Mouse (Mus musculus): ENCODE measurements around the gene Hoxc10. TPM values are rescaled to one million over a fixed set of nuclear protein-coding genes. Genes with fewer than 3 reads are reported as not detected.

Hoxc10 gene
- total RNA-seq, 1 experiment from 2014 or later, result 0.19 TPM

DNA sequence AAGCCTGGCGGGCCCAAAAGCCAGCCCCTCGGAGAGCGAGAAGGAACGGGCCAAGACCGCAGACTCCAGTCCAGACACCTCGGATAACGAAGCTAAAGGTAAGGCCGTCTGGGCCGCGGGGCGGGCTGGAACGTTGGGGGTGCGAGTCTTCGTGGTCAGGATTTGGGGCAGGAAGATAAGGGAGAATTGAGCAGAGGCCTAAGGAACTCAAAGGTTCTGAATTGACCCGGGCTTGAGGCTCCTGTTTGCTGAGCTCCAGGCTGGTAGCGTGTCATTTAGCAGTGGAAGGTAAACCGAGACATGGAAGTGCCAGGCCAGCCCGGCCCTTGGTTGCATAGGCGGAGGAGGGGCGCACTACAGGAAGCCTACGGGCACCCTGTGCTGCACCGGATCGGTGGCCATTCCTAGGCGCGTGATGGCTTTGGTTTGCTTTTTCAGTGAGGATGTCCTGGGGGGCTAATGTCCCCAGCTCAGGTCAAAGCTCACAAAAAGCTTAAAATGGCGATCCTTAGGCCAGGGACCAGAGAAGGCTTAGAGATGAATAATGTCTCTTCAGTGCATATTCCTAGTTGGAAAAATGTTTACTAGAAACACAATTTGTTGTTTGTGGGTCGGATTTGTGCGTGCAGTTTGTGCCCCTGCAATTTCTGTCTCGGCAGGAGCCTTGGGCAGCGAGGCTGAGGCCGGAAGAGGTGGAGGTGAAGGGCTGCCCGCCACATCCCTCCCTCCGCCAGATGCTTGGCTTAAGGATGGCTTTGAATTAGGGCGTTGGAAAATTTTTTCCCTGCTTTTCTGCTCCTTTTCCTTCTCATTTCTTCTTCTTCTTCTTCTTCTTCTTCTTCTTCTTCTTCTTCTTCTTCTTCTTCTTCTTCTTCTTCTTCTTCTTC, 1.2 kb downstream of the Hoxc10 start:
- no peak for DNase-seq

DNA sequence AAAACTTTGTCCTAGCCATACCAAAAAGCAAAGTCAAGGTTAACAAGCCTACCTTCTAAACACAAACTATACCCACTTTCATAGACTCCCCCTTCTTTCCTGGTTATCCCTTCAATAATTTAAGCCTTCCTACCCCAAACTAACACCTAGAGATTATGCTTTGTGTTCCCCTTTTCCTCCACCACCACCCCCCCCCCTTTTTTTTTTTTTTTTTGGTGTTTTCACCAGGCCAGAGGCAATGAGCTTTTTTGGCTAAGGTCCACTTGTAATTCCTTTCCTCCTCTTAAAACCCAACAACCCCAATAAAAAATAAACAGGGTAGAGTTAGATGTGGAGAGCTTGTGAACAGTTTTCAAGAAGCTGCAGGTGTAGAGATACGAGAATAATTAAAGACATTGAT, 2.7 kb downstream of the Hoxc10 start:
- no peak for DNase-seq

DNA sequence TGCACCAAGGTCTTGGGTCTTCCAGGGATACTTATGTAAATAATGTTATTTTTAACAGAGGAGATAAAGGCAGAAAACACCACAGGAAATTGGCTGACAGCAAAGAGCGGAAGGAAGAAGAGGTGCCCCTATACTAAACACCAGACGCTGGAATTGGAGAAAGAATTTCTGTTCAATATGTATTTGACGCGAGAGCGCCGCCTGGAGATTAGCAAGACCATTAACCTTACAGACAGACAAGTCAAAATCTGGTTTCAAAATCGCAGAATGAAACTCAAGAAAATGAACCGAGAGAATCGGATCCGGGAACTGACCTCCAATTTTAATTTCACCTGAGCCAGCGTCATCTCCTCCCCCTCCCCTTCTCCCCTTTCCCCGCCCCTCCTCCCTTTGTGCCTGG, 4.1 kb downstream of the Hoxc10 start:
- no peak for DNase-seq

DNA sequence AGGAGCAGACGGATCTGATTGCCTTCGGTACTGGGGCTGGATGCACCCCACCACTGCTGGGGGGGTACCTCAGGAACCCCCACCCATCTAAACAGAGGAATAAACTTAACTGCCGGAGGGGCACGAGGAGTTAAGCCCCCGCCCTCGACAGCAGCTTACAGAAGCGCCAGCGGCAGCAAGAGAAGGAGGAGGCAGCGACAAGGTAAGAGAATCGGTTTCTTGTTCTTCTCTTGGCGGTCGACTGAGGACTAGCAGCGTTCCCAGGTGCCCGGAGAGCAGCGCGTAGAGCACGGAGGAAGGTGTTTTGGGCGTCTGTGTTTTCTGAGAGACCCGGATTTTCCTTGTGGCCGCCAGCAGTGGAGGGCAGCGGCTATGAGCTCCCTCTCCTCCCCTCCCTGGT, 5.7 kb downstream of the Hoxc10 start:
- no peak for DNase-seq

DNA sequence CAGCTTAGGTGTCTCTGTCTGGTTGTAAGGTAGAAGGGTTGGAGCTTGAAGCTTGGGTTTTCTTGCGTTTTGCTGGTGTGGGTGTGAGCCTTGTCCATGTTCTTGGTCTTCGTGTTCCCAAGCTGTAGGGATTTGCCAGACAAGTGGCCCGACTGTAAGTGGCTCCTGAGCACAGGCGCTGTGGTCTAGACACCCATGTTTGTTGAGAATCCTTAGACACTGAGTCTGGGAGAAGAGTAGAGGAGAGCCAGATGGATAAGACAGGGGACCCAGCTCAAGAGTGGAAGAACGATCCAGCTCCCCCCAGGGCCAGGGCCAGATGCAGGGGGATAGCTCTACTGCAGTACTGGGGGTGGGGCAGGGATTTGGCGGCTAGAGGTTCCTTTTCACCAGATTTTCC, 6.2 kb downstream of the Hoxc10 start:
- DNase-seq, result no peak

DNA sequence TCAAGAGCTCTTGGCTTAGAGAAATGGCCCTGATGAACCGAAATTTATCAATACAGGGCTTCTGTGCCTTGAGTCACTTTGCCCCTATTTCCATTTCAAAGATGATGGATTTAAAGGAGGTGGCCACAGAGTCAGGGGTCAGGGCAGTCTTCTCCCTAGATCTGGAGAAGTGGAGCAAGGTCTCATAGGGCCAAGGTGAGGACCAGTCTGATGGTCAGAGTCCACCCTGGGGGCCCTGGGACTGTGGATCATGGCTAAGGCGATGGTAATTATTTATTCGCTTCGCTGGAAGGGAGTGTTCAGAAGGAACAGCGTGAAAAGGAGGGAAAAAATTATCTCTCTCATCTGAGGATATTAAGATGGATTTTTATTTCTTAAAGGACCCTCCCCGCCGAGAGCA, 8.4 kb downstream of the Hoxc10 start:
- DNase-seq, result no peak

DNA sequence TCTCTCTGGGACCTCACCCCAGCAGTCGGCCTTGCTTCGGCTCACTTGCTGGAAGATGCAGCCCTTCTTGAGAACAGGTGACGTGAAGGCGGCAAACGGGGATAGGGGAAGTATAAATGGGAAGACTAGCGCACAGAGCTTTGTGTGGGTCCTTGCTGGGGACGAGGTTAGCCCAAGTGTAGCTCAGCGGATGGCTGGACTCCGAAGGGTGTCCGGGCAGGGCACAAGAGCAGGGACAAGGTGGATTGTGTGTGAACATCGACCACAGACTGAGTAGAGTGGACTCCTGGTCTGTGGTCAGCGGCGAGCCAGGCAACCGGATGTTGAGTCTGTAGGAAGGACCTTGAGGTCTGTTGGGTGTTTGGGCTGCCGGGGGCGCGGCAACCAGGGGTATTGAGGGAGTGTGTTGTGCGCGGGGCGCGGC, 9.1 kb downstream of the Hoxc10 start:
- DNase-seq, result no peak

DNA sequence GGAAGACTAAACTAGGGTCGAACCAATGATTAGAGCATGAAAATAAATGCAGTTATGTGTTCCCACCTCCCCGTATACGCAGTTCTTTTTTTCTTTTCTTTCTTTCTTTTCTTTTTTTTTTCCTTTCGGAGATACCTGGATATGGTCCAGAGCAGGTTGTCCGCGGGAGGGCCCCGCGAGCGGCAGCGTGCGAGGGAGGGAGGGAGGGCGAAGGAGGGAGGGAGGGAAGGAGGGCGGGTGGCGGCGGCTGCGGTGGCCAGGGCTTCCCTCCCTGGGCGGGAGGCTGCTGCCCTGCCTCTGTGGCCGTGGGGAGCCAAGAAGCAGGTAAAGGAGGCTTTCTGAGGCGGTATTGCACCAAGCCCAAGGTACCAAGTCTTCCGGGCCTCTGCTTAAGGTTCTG, 9.6 kb downstream of the Hoxc10 start, which contains the start of gene Hoxc9:
TSS of gene Hoxc9 (plus strand) at position 269 of the 400 bp plus-strand sequence.
- no peak for DNase-seq

DNA sequence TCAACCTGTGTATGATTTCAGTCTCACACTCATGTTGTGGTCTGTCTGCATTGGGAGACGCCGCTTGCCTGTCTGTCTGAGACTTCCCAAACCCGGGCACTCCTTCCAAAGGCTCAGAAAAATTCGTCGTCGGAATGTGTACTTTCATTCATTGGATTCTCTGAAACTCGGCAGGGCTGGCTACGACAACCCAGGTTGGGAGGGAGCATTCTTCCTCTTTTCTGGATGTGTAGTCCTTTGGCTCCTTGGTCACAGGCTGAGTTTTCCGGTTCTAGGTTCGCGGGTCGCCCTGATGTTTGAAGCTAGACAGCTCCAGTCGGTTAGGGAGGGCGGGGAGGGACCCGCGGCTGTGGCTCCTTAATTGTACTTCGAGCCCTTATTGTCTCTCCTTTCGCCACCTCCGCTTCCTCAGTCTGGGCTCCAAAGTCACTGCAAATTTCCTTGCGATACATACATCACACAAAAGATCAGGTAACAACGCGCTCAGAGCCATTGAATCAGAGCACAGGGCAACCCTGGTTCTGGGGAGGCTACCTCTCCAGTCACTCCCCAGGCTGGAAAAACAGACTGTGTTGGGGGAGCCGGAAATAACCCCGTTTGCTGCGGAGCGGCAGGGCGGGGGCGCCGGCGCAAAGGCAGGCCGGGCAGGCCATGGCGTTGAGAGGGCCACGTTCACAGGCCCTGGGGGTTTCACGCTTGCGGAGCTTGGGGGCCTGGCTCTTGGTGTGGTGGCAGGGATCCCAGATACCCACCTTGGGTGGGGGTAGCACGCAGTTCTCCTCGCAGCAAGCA, 10.2 kb downstream of the Hoxc10 start:
- peak; percentile 24 for DNase-seq

DNA sequence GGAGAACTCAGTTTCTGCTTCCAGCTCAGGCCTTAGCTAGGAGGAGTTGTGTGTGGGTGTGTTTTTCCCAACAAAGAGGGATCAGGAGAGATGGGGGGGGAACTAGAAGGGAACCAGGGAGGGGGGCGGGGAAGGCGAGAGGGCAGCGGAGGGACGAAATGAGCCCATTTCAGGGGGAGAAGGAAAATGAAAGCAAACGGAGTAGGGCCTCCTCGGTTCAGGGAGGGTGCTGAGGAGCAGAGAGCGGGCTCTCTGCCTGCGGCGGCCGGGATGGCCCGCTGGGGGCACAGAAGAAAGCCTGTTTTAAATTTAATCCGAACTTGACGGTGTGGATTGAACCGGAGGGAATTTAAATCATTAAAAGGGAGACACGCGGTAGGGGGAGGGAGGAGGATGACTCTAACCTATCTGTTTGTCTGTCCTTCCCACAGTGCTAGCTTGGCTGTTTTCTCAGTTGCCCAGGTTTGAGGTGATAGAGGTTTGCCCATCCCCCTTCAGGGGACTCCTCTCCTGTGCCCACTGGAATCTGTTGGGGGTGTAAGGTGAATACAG, 10.9 kb downstream of the Hoxc10 start:
- no peak for DNase-seq

DNA sequence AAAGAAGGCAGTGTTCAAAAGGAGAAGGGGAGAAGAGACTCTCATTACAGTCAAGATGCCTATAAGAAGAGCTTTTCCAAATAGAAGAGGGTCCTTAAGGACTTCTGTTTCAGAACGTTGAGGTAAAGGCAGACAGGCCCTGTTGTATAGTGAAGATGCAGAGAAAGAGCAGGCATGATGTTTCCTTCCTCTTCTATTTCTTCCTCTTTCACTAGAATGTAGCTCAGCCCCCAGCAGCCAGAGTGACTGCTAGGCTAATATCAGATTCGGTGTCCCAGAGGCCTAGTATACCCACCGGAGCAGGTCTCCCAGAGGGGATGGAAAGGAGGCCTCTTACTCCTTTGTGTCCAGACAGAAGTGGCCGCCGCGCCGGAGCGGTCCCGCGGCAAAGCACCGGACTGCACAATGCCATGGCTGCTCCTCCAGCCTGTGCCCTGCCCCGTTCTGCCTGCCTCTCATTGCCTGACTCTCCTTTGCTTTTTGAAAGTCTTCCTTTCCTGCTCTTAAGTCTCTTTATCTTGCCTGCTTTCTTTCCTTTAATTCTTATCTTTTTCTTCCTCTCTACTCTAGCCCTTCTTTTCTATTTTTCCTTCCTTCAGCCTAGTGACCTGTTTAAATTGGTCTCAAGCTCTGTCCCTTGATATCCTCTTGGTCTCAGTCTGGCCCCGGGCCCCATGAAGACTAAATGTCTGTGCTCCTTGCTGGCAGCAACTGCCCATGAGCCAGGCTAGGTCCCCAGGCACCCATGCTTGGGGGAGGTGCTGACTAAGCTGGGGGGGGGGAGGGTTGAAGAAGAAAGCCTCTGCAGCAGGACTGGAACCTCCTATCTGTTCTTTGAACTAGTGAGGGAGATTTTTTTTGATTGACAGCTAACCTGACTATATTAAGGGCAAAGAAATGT, 12.3 kb downstream of the Hoxc10 start:
- no peak for DNase-seq

DNA sequence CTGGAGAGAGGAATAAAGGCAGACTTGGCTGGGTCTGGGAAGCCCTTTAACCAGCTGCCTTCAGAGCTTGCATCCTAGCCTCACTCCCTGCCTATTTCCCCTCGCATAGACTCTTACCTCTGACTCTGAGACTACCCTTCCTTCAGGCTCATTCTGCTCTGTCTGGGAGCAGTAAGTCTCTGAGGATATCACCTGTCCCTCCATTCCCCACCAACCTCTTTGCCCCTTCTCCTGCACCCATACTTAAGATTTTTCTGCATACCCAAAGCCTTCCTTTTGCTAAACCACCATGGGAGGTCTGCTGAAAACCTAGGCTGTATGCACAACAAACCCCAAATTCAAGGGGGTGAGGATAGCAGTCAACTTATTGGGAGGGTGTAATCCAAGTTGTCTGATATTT, 13.3 kb downstream of the Hoxc10 start:
- DNase-seq, result no peak

DNA sequence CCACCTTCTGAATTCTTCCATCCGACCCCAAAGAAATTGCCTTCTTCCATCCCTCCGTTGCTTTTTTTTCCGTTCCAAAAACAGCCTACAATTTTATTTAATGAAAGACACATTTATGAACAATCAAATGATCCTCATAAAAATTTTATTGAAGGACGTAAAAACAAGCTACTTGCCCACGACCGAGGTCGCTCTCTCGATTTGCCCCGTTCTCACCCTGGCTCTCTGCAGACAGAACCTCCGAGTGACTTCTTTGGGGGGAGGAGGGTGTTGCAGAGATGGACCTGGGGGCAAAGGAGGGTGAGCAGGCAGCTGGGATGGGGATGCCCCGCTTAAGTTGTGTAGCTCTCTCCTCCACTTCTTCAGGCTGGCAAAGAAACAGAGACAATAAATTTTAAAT, 13.8 kb downstream of the Hoxc10 start:
- no peak for DNase-seq

DNA sequence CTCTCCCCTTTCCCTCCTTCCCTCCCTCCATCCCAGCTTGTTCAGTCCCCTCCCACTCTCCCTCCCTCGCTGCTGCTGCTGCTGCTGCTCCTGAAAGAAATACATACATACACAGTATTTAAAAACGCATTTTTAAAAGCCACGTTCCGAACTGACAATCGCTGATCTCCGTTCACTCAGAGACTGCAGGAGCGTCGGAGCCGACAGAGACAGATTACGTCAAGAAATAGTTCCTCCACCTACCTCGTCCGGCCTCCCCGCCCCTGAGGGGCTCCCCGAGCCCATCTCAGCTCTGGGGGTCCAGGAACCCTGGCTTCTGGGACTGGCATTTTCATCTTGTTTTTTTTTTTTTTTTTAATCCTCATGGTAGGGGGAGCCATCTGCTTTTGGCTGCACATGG, 14.3 kb downstream of the Hoxc10 start:
- DNase-seq, result no peak

DNA sequence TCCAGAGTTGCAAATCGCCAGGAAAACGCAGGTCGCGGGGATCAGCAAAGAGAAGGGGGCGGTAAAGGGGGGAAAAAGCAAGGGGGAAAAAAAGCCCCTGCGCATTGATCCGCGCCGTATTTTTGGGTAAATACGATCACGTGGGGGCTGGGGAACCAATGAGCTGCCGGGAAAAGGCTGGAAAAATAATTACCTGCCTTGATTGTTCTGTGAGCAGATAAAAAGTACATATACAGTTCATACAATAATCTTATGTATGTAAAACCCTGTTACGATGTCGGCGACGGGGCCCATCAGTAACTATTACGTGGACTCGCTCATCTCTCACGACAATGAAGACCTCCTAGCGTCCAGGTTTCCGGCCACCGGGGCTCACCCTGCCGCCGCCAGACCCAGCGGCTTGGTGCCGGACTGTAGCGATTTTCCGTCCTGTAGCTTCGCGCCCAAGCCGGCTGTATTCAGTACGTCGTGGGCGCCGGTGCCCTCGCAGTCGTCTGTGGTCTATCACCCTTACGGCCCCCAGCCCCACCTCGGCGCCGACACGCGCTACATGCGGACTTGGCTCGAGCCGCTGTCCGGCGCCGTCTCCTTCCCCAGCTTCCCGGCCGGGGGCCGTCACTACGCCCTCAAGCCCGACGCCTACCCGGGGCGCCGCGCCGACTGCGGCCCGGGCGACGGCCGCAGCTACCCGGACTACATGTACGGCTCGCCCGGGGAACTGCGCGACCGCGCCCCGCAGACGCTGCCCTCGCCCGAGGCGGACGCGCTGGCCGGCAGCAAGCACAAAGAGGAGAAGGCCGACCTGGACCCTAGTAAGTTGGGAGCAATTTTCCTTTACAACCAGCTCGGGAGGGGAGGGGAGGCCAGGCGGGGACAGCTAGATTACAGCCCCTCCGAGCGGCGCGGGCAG, 15.0 kb downstream of the Hoxc10 start:
- DNase-seq, result peak; percentile 66

DNA sequence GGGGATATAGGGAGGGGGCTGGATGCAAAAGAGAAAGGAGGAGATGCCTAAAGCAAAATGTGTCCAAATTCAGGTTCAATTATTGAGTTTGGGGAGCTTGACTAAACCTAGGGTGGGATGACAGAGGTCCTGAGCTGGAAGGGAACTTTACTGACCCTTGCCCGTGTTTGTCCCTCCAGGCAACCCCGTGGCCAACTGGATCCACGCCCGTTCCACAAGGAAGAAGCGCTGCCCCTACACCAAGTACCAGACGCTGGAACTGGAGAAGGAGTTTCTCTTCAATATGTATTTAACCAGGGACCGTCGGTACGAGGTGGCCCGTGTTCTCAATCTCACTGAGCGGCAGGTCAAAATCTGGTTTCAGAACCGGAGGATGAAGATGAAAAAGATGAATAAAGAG, 17.1 kb downstream of the Hoxc10 start:
- no peak for DNase-seq

DNA sequence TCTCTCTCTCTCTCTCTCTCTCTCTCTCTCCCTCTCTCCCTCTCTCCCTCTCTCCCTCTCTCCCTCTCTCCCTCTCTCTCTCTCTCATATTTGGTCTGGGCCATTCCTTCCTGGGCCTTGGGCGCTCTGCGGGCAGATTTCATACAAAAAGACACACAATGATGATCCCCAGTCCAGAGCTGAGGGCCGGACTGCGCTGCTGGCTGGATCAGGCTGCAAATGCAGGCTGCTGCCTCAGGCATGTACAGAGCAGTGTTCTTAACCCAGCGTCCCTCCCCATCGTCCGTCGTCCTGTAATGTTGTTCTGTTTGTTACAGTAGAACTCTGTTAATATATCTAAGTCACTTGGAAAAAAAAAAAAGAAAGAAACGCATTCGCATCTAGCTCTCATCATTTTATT, 17.9 kb downstream of the Hoxc10 start:
- DNase-seq, result no peak

DNA sequence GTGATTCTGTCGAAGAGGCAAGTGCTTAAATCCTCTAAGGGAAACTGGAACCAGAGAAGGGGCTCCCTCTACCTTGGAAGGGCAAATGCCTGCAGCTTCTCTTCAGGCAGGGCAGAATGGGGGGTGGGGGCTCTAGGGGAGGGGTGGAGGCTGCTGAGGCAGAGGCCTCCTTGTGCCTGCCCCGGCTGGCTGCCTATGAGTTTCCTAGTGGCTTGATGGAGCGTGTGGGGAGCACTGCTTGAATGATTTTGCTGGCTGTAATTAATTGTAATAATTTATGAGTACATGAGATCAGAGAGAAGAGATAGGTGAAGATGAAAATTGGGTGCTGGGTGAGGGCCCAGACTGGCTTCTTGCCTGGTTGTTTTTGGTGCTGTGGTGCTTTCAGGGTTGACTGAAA, 18.3 kb downstream of the Hoxc10 start:
- DNase-seq, result no peak

DNA sequence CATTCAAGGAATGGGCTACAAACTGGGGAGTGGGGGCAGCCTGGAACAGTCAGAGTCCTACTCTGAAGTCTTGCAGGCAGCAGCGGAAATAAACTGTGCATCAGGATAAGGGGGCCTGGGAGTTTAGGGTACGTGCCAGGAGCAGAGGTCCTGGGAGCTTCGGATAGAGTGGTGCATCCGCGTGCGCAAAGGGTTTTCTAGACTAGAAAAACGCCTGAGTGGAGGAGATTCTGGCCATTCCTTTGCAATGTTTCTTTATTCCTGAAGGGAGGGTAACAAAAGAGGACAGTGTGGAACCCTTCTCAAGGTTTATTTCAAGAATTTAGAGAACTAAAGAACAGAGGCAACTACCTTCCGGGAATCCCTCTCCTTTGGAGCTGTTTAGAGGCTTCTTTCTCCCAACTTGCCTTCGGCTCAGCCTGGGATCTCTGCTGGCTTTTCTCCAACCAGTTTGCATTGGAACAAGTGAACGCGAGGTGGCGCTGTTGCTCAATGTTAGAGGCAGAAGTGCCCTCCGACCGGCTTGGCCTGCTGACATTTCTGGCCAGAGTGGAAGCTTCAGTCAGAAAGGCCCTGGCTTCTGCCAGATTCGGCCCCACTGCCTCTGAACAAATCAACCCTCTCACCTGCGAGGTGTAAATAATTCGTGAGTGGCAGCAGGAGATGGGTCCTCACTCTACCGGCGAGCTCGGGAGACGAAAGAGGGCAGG, 20.7 kb downstream of the Hoxc10 start:
- DNase-seq, result peak; percentile 96

DNA sequence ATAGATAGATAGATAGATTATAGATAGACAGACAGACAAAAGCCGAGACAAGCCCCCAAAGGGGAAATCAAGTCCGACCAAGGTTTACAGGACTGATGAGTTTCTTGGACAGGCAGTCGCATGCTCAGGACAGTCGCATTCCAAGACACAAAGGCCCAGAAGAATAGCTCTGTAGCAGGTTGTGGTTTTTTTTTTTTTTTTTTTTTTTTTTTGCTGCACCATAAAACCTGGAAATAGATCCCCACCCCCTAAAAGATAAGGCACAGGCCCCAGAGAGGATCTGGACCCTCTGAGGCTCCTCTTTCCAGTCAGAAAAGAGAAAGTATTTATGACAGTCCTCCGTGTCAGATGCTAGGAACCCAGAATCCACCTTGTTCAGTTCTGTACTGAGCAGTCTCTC, 21.5 kb downstream of the Hoxc10 start:
- no peak for DNase-seq
